In genomic region chr11:30394351-30394750, GRCm38 (mm10) we compare ENCODE assay signal across 36 mouse cellular contexts.
DNase-seq lines count a peak whose midpoint lies in the region; ATAC-seq and TF ChIP-seq lines count a peak whose summit lies in the region.
"Had no signal": no experiment of that assay in that cellular context is flagged by ENCODE, and none has a peak within 500 bp of the region (broad histone marks: within the 10 kb centered on the region; RNA-seq: fewer than 3 reads in every experiment).

No protein-coding gene starts in this region.

- TF ChIP-seq POLR2A in lung, adult 2 months (IDR thresholded peaks at IDR 0.05; ENCODE audit: borderline replicate concordance, extremely low read depth, low read depth, low read length) = no peak

- H3K27me3 ChIP-seq in lung, embryonic 14.5 days (ENCODE audit: insufficient read depth, low read length) = no peaks in the 10 kb centered on the region
- H3K27me3 ChIP-seq: embryonic facial prominence, embryonic 13.5 days; hindbrain, embryonic 13.5 days; limb, embryonic 15.5 days; liver, embryonic 13.5 days; neural tube, embryonic 15.5 days; Patski had no signal

- H3K9me3 ChIP-seq in lung, embryonic 14.5 days (ENCODE audit: low read depth, low read length) = no peaks in the 10 kb centered on the region
- H3K9me3 ChIP-seq: embryonic facial prominence, embryonic 13.5 days; hindbrain, embryonic 13.5 days; limb, embryonic 10.5 days; limb, embryonic 15.5 days; liver, embryonic 13.5 days; neural tube, embryonic 15.5 days had no signal

- no peak overlapping the region for H3K27ac ChIP-seq in lung, embryonic 14.5 days (ENCODE audit: low read depth)
- H3K27ac ChIP-seq: embryonic facial prominence, embryonic 13.5 days; hindbrain, embryonic 13.5 days; limb, embryonic 10.5 days; limb, embryonic 15.5 days; liver, embryonic 13.5 days; neural tube, embryonic 15.5 days had no signal

- peak; percentile 38 to 41 for DNase-seq in adrenal gland, postnatal 36 days
- DNase-seq in adrenal gland, adult 18-20 months (ENCODE audit: low spot score in 2 of 2) = no peak
- peak; percentile 24 for DNase-seq in lung, embryonic 14.5 days
- DNase-seq in lung, adult 2 months = no peak
- DNase-seq in MN1 (ENCODE audit: low spot score) = peak; percentile 47
- DNase-seq in adipocyte (ENCODE audit: low spot score) = peak; percentile 29
- no peak for DNase-seq in testis, postnatal 14 days (ENCODE audit: low spot score)
- DNase-seq: adrenal gland, postnatal 25 days; B cell, adult 2 months; cerebellum, adult 11 months; cerebellum, adult 9-10 months; embryo, embryonic 11 days; forebrain, postnatal 0 days; gastrocnemius, postnatal 25 days; heart, adult 18-20 months; heart, postnatal 4 days; kidney, adult 9 months; kidney, postnatal 14 days; layer of hippocampus, adult 9-11 months; liver, embryonic 13.5 days; lung, adult 18-20 months; lung, postnatal 14 days; midbrain, embryonic 14.5 days; retina, postnatal 1 day; thymus, adult 2 months; thymus, postnatal 4 days had no signal

- H3K4me2 ChIP-seq in lung, embryonic 14.5 days = no peak overlapping the region
- H3K4me2 ChIP-seq: embryonic facial prominence, embryonic 13.5 days; heart, embryonic 11.5 days; hindbrain, embryonic 13.5 days; limb, embryonic 15.5 days; liver, embryonic 13.5 days; neural tube, embryonic 15.5 days had no signal

- H3K4me1 ChIP-seq in lung, embryonic 14.5 days (ENCODE audit: insufficient read depth) = no peaks in the 10 kb centered on the region
- H3K4me1 ChIP-seq in lung, adult 2 months (ENCODE audit: control insufficient read depth, insufficient read depth, low read length) = no peaks in the 10 kb centered on the region
- H3K4me1 ChIP-seq: embryonic facial prominence, embryonic 13.5 days; hindbrain, embryonic 13.5 days; limb, embryonic 10.5 days; limb, embryonic 15.5 days; liver, embryonic 13.5 days; neural tube, embryonic 15.5 days had no signal

- no peak overlapping the region for H3K9ac ChIP-seq in lung, embryonic 14.5 days
- H3K9ac ChIP-seq: embryonic facial prominence, embryonic 13.5 days; forebrain, postnatal 0 days; hindbrain, embryonic 13.5 days; limb, embryonic 15.5 days; liver, embryonic 13.5 days; neural tube, embryonic 15.5 days had no signal

- TF ChIP-seq CTCF in lung, embryonic 14.5 days (IDR thresholded peaks at IDR 0.05; ENCODE audit: low read depth) = no peak
- TF ChIP-seq CTCF in lung, adult 2 months (IDR thresholded peaks at IDR 0.05; ENCODE audit: insufficient read depth, low read length) = no peak

- H3K36me3 ChIP-seq in lung, embryonic 14.5 days (ENCODE audit: insufficient read depth) = no peaks in the 10 kb centered on the region
- H3K36me3 ChIP-seq: embryonic facial prominence, embryonic 13.5 days; hindbrain, embryonic 13.5 days; limb, embryonic 10.5 days; limb, embryonic 15.5 days; liver, embryonic 13.5 days; neural tube, embryonic 15.5 days had no signal

- no peak for ATAC-seq in lung, embryonic 14.5 days (ENCODE audit: insufficient read depth)
- ATAC-seq in monocyte, adult 5-6 weeks (replicated peaks; ENCODE audit: insufficient number of reproducible peaks, low FRiP score, low TSS enrichment, poor library complexity, severe bottlenecking) = no peak
- ATAC-seq: forebrain, postnatal 0 days; intestine, embryonic 16.5 days; Patski had no signal

- H3K4me3 ChIP-seq in lung, embryonic 14.5 days (ENCODE audit: low read depth, low read length) = no peak overlapping the region
- no peak overlapping the region for H3K4me3 ChIP-seq in lung, adult 2 months (replicated peaks; ENCODE audit: extremely low read depth, low read depth, low read length)
- H3K4me3 ChIP-seq: embryonic facial prominence, embryonic 13.5 days; erythroblast, embryonic 14.5 days; hindbrain, embryonic 13.5 days; limb, embryonic 10.5 days; limb, embryonic 15.5 days; liver, embryonic 13.5 days; neural tube, embryonic 15.5 days had no signal

Comparison
In these comparisons a context has a peak if more than half of its experiments do, and no peak if none do; other contexts are left out.
1. DNase-seq: peak in adrenal gland, postnatal 36 days (2 of 2), lung, embryonic 14.5 days (single experiment), MN1 (single experiment) and adipocyte (single experiment); none in adrenal gland, adult 18-20 months (0 of 2), lung, adult 2 months (single experiment) and testis, postnatal 14 days (single experiment).